9 mouse cellular contexts compared by ENCODE assay signal in the genomic region with DNA sequence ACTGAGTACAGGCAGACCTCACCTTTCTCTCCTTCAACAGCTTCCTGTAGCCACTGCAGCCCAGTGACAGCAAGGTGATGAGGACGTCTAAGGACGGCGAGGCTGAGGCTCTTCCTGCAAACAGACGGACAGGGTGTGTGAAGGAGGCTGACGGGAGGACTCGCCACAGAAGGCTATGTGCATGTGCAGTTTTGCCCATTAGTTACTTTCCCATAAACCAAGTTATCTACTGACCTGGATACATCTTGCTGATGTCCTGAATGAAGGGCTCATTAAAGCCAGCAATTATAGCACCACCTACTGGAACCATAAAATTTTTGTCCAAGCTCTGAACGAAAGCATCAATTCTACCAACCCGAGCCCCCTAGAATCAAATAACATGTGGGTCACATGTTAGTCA. TPM values are rescaled to one million over a fixed set of nuclear protein-coding genes. Genes with fewer than 3 reads are reported as not detected.
DNase-seq lines count a peak whose midpoint lies in the region; ATAC-seq and TF ChIP-seq lines count a peak whose summit lies in the region.
"Had no signal": no experiment of that assay in that cellular context is flagged by ENCODE, and none has a peak within 500 bp of the region (broad histone marks: within the 10 kb centered on the region; RNA-seq: fewer than 3 reads in every experiment).

No protein-coding gene starts in this region.

- 75% methylated on average over 8 of the region's 8 CpGs for whole genome bisulfite sequencing in hindbrain, embryonic 14.5 days
- 71% methylated on average over 8 of the region's 8 CpGs for WGBS in hindbrain, embryonic 16.5 days

- peak; percentile 17; the same call in 1 of the 2 replicates for TF ChIP-seq CTCF in cortical plate, adult 2 months (IDR thresholded peaks at IDR 0.05; ENCODE audit: extremely low read depth, insufficient read depth, low read length)

- no peaks in the 10 kb centered on the region for H3K9me3 ChIP-seq in hindbrain, embryonic 14.5 days (ENCODE audit: control insufficient read depth, low read length)
- H3K9me3 ChIP-seq in hindbrain, embryonic 16.5 days (ENCODE audit: control insufficient read depth, low read length), result no peaks in the 10 kb centered on the region
- H3K9me3 ChIP-seq: stomach, embryonic 15.5 days had no signal

- TF ChIP-seq POLR2A in cortical plate, adult 2 months (IDR thresholded peaks at IDR 0.05; ENCODE audit: extremely low read depth, insufficient read depth, low read length), result no peak

- ATAC-seq in hindbrain, embryonic 14.5 days (ENCODE audit: low FRiP score), result 0 out of 2 replicates have a peak, but pooled peaks have one; percentile 27
- ATAC-seq in hindbrain, embryonic 16.5 days, result no peak

- peaks cover 26% of the 10 kb centered on the region for H3K36me3 ChIP-seq in hindbrain, embryonic 14.5 days (replicated peaks; ENCODE audit: control insufficient read depth, insufficient read depth)
- peaks cover 7% of the 10 kb centered on the region for H3K36me3 ChIP-seq in hindbrain, embryonic 16.5 days (ENCODE audit: control insufficient read depth, insufficient read depth, low read length)

- no peaks in the 10 kb centered on the region for H3K4me1 ChIP-seq in hindbrain, embryonic 14.5 days (replicated peaks; ENCODE audit: control insufficient read depth, insufficient read depth, low read length)
- H3K4me1 ChIP-seq in hindbrain, embryonic 16.5 days (ENCODE audit: control insufficient read depth, insufficient read depth, low read depth, low read length), result no peaks in the 10 kb centered on the region
- H3K4me1 ChIP-seq in cortical plate, adult 2 months (ENCODE audit: control insufficient read depth, insufficient read depth, low read length), result peaks cover 7% of the 10 kb centered on the region; the same call in 1 of the 2 replicates
- H3K4me1 ChIP-seq: stomach, embryonic 15.5 days had no signal

- no peak overlapping the region for H3K4me2 ChIP-seq in hindbrain, embryonic 14.5 days (replicated peaks)
- no peak overlapping the region for H3K4me2 ChIP-seq in hindbrain, embryonic 16.5 days (ENCODE audit: low read length)
- H3K4me2 ChIP-seq: stomach, embryonic 15.5 days had no signal

- no peak overlapping the region for H3K9ac ChIP-seq in hindbrain, embryonic 14.5 days
- H3K9ac ChIP-seq in hindbrain, embryonic 16.5 days (ENCODE audit: low read depth, low read length), result no peak overlapping the region
- H3K9ac ChIP-seq: stomach, embryonic 15.5 days had no signal

- no peak overlapping the region for H3K4me3 ChIP-seq in hindbrain, embryonic 14.5 days (replicated peaks; ENCODE audit: low read length)
- no peak overlapping the region for H3K4me3 ChIP-seq in hindbrain, embryonic 16.5 days (ENCODE audit: low read length)
- no peak overlapping the region for H3K4me3 ChIP-seq in cortical plate, adult 2 months (ENCODE audit: insufficient read depth, low read length)
- H3K4me3 ChIP-seq: stomach, embryonic 15.5 days had no signal

- peak; percentile 21 to 54 for DNase-seq in cerebellum, postnatal 14 days
- no peak for DNase-seq in cerebellum, adult 11-12 months
- DNase-seq in hindbrain, embryonic 14.5 days (ENCODE audit: low spot score), result peak; percentile 77
- peak; percentile 57 for DNase-seq in 3T3-L1 (ENCODE audit: low read depth, low spot score)
- DNase-seq in layer of hippocampus, adult 9-10 months (ENCODE audit: low spot score), result no peak
- DNase-seq in adrenal gland, adult 18-20 months (ENCODE audit: low spot score in 2 of 2), result no peak

- no peaks in the 10 kb centered on the region for H3K27me3 ChIP-seq in hindbrain, embryonic 14.5 days (ENCODE audit: control insufficient read depth, insufficient read depth, low read length)
- H3K27me3 ChIP-seq in hindbrain, embryonic 16.5 days (replicated peaks; ENCODE audit: control insufficient read depth, insufficient read depth, low read length), result no peaks in the 10 kb centered on the region
- H3K27me3 ChIP-seq: stomach, embryonic 15.5 days had no signal

- H3K27ac ChIP-seq in hindbrain, embryonic 14.5 days, result no peak overlapping the region
- H3K27ac ChIP-seq in hindbrain, embryonic 16.5 days (ENCODE audit: low read depth, low read length), result no peak overlapping the region
- H3K27ac ChIP-seq in cortical plate, adult 2 months (ENCODE audit: insufficient read depth, low read length), result no peak overlapping the region
- H3K27ac ChIP-seq: stomach, embryonic 15.5 days had no signal

RNA-seq across cellular contexts. Expression of gene Sepsecs, which starts 13.5 kb away (rescaled TPM):
- 7.5 and 7.7 TPM in 2 replicates for polyA plus RNA-seq in hindbrain, embryonic 14.5 days (2014; fragmentation: Nextera tagmentation; extraction: Ambion mirVana)
- polyA plus RNA-seq in hindbrain, embryonic 16.5 days (2015; fragmentation: Nextera tagmentation; extraction: Ambion mirVana), result 6.6 and 6.9 TPM in 2 replicates
- 10.5 and 10.8 TPM in 2 replicates for polyA plus RNA-seq in cortical plate, adult 2 months (2012; rRNA removed)
- total RNA-seq in adrenal gland, adult 18-20 months (2021), result 10 to 100 TPM; 13.0 to 14.3 TPM

Comparison
In these comparisons a context has a peak if more than half of its experiments do, and no peak if none do; other contexts are left out.
1. DNase-seq: peak in cerebellum, postnatal 14 days (2 of 2), hindbrain, embryonic 14.5 days (single experiment) and 3T3-L1 (single experiment); none in cerebellum, adult 11-12 months (single experiment), layer of hippocampus, adult 9-10 months (single experiment) and adrenal gland, adult 18-20 months (0 of 2).